Mouse (Mus musculus): ENCODE measurements at regions not wholly inside any gene's neighbourhood (a gene's known extent, or its start where the extent isn't known, plus 50 kb on each side); places are given as distances from the start of the nearest gene placed in this dataset.

GRCm38 (mm10) chr11:19369152-19369551 is 350.4 kb upstream of the Meis1 start:
- no peak for TF ChIP-seq POLR2A (IDR thresholded peaks at IDR 0.05; ENCODE audit: insufficient read depth, low read length)
- no peak for TF ChIP-seq EP300 (IDR thresholded peaks at IDR 0.05; ENCODE audit: insufficient read depth, low read depth, low read length)
- no peak for TF ChIP-seq CTCF (IDR thresholded peaks at IDR 0.05; ENCODE audit: low read depth, low read length)
